8 mouse cellular contexts compared by ENCODE assay signal in the genomic region with DNA sequence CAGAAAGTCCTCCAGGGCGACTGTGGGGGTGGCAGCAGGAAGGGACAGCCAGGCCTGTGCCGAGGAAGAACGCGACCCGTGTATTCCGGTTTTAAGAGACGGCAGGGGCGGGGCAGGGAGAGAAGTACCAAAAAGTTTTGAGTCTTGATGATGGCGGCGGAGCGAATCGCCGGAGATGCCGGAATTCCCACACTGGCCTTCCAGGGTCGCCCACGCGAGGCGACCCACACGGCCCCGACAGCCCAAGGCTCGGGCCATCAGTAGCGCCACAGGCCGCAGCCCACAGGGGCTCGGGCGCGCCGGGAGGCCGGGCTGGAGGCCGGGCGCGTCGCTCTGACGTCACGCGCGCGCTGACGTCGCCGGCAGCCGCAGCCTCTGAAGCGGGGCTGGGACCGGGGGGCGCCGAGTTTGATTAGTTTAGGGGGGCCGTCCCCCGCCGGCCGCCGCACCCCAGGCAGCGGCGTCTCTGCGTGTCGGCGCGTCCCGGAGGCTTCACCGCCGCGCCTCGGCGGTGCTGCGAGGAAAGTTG. TPM values are rescaled to one million over a fixed set of nuclear protein-coding genes. Genes with fewer than 3 reads are reported as not detected.
DNase-seq lines count a peak whose midpoint lies in the region; ATAC-seq and TF ChIP-seq lines count a peak whose summit lies in the region.

A gene (plus strand): TSS at position 366 of the 529 bp plus-strand sequence.

- peak; percentile 50 for DNase-seq in ES-CJ7 (ENCODE audit: low read depth, low spot score)
- peak; percentile 88 for DNase-seq in forebrain, embryonic 14.5 days (ENCODE audit: low spot score)
- DNase-seq in heart, postnatal 10 days: peak; percentile 87
- peak; percentile 82 to 90 for DNase-seq in kidney, postnatal 4 days
- peak; percentile 85 for DNase-seq in liver, postnatal 0 days
- DNase-seq in telencephalon, adult 2 months (ENCODE audit: low read depth, low spot score): peak; percentile 35

- intact Hi-C loops in heart, postnatal 10 days (cut with DNase I): loop anchor here (5.0 to 10.0 kb wide), 3 partner anchors 51 to 241 kb away; no protein-coding TSS in a partner anchor

- ATAC-seq in cerebellum, adult (ENCODE audit: insufficient number of reproducible peaks, low FRiP score, low TSS enrichment): peak; percentile 80; the same call in 1 of the 2 replicates
- peak; percentile 97 for ATAC-seq in forebrain, embryonic 14.5 days
- peak; percentile 91 for ATAC-seq in liver, postnatal 0 days
- peak; percentile 95 for ATAC-seq in neural tube, embryonic 13.5 days (ENCODE audit: low read depth)

- H3K4me2 ChIP-seq in forebrain, embryonic 14.5 days (ENCODE audit: low read length): peak within 1 kb of the TSS; percentile 79
- peak within 1 kb of the TSS; percentile 96 for H3K4me2 ChIP-seq in liver, postnatal 0 days (ENCODE audit: low read depth, low read length)
- peak within 1 kb of the TSS; percentile 82 for H3K4me2 ChIP-seq in neural tube, embryonic 13.5 days

- no peak for TF ChIP-seq EP300 in liver, postnatal 0 days (IDR thresholded peaks at IDR 0.05; ENCODE audit: low read depth)

- H3K27me3 ChIP-seq in forebrain, embryonic 14.5 days (replicated peaks; ENCODE audit: control insufficient read depth, insufficient read depth, low read length): no peaks in the 10 kb centered on the region
- H3K27me3 ChIP-seq in liver, postnatal 0 days (ENCODE audit: insufficient read depth, low read length): no peaks in the 10 kb centered on the region
- no peaks in the 10 kb centered on the region for H3K27me3 ChIP-seq in neural tube, embryonic 13.5 days

- WGBS in forebrain, embryonic 14.5 days: under 1% methylated on average over 61 of the region's 63 CpGs
- 0% methylated on average over 47 of the region's 63 CpGs for WGBS in liver, postnatal 0 days (ENCODE audit: insufficient replicate concordance)
- under 1% methylated on average over 63 of the region's 63 CpGs for WGBS in neural tube, embryonic 13.5 days

- H3K27ac ChIP-seq in forebrain, embryonic 14.5 days (ENCODE audit: low read depth, low read length): peak within 1 kb of the TSS; percentile 48; the same call in 1 of the 2 replicates
- H3K27ac ChIP-seq in liver, postnatal 0 days (ENCODE audit: low read depth): peak within 1 kb of the TSS; percentile 85
- H3K27ac ChIP-seq in neural tube, embryonic 13.5 days (replicated peaks): peak within 1 kb of the TSS; percentile 75

- no peaks in the 10 kb centered on the region for H3K9me3 ChIP-seq in forebrain, embryonic 14.5 days (replicated peaks; ENCODE audit: control insufficient read depth, low read length)
- no peaks in the 10 kb centered on the region for H3K9me3 ChIP-seq in liver, postnatal 0 days (ENCODE audit: low read length)
- no peaks in the 10 kb centered on the region for H3K9me3 ChIP-seq in neural tube, embryonic 13.5 days

- TF ChIP-seq CTCF in liver, postnatal 0 days (IDR thresholded peaks at IDR 0.05; ENCODE audit: low read depth): no peak

- peak within 1 kb of the TSS; percentile 76 for H3K9ac ChIP-seq in forebrain, embryonic 14.5 days (ENCODE audit: low read length)
- peak within 1 kb of the TSS; percentile 94 for H3K9ac ChIP-seq in liver, postnatal 0 days (replicated peaks)
- peak within 1 kb of the TSS; percentile 83 for H3K9ac ChIP-seq in neural tube, embryonic 13.5 days

- no peaks in the 10 kb centered on the region for H3K36me3 ChIP-seq in forebrain, embryonic 14.5 days (ENCODE audit: control insufficient read depth, insufficient read depth, low read length)
- no peaks in the 10 kb centered on the region for H3K36me3 ChIP-seq in liver, postnatal 0 days (replicated peaks; ENCODE audit: insufficient read depth, low read length)
- H3K36me3 ChIP-seq in neural tube, embryonic 13.5 days: no peaks in the 10 kb centered on the region

- H3K4me1 ChIP-seq in forebrain, embryonic 14.5 days (ENCODE audit: control insufficient read depth, insufficient read depth, low read length): peaks cover 4% of the 10 kb centered on the region; the same call in 1 of the 2 replicates
- peaks cover 14% of the 10 kb centered on the region; the same call in 1 of the 2 replicates for H3K4me1 ChIP-seq in liver, postnatal 0 days (ENCODE audit: insufficient read depth)
- peaks cover 23% of the 10 kb centered on the region for H3K4me1 ChIP-seq in neural tube, embryonic 13.5 days (replicated peaks)

- peak within 1 kb of the TSS; percentile 92 for H3K4me3 ChIP-seq in forebrain, embryonic 14.5 days (ENCODE audit: low read depth, low read length)
- H3K4me3 ChIP-seq in liver, postnatal 0 days (ENCODE audit: low read depth, low read length): peak within 1 kb of the TSS; percentile 99
- H3K4me3 ChIP-seq in neural tube, embryonic 13.5 days: peak within 1 kb of the TSS; percentile 93

RNA-seq across cellular contexts. Expression of the gene that starts here (rescaled TPM):
- polyA plus RNA-seq in forebrain, embryonic 14.5 days (2014; fragmentation: Nextera tagmentation; extraction: Ambion mirVana): 86.2 and 124 TPM in 2 replicates
- 10 to 100 TPM; 45.0 to 46.9 TPM for total RNA-seq in heart, postnatal 10 days (2021)
- 3.9 and 4.9 TPM in 2 replicates for polyA plus RNA-seq in liver, postnatal 0 days (2015; fragmentation: Nextera tagmentation; extraction: Ambion mirVana)
- 111 and 116 TPM in 2 replicates for polyA plus RNA-seq in neural tube, embryonic 13.5 days (2015; fragmentation: Nextera tagmentation; extraction: Ambion mirVana)

Comparison
In these comparisons a context has a peak if more than half of its experiments do, and no peak if none do; other contexts are left out.
1. Peak in every context shown above with its lines: DNase-seq, ATAC-seq, H3K4me3 ChIP-seq and H3K27ac ChIP-seq.
2. RNA of the gene that starts here (polyA plus RNA-seq): 111 to 116 TPM in neural tube, embryonic 13.5 days and 86.2 to 124 TPM in forebrain, embryonic 14.5 days; 3.9 to 4.9 TPM in liver, postnatal 0 days; every median in the first group is over 10 times any median in the second.
3. DNase-seq: peak in every context shown above with its lines; median percentile 88 in forebrain, embryonic 14.5 days; 87 in heart, postnatal 10 days; 86 in kidney, postnatal 4 days; 85 in liver, postnatal 0 days; 50 in ES-CJ7; 35 in telencephalon, adult 2 months.